Mouse (Mus musculus) olfactory bulb, adult 2 months (tissue): Measurements from ENCODE around the gene Dcaf12.

Source experiments
- CTCF ChIP-seq: fragments of 200-500 bp; IDR thresholded peaks from 2 replicates; pipeline ENCODE4 v1.5.1; 2012; ENCODE audit warnings: low read depth, mild to moderate bottlenecking, low read length, moderate library complexity; ENCODE audit not compliant: insufficient read depth
- POLR2A ChIP-seq: fragments of 200-500 bp; IDR thresholded peaks from 2 replicates; pipeline ENCODE4 v1.6.1; 2012; ENCODE audit warnings: mild to moderate bottlenecking, low read depth, low read length, moderate library complexity; ENCODE audit not compliant: insufficient read depth

DNA sequence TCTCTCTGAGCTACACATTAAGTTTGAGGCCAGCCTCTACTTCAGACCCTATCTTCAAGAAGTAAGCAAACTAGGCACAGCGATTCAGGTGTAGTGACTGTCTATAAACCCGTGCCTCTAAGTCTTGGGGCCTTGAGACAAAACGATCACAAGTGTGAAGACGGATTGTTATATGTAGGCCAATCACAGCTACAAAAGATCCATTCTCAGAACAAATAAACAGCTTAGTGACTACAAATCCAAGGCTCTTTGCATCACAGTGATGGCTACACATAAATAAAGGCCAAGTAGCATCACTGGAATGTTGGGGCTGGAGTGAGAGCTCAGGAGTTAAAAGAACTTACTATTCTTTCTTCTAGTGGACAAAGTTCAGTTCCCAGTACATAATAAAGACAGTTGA is 55.7 kb downstream of the Dcaf12 start:
- TF ChIP-seq POLR2A (no peak), CTCF (no peak)
